Mouse (Mus musculus) brown adipose tissue, adult 24 weeks (tissue): Measurements from ENCODE around the gene Oasl2. TPM values are rescaled to one million over a fixed set of nuclear protein-coding genes. Genes with fewer than 3 reads are reported as not detected.
"Not testable (repeated sequence)": the region's sequence is repeated elsewhere in the genome, so short reads cannot be mapped to it uniquely, and the experiment has no call there.

Experiments
- H3K27ac ChIP-seq: fragments of 200-500 bp; replicated peaks from 2 replicates; pipeline ENCODE4 v1.5.1; 2012; ENCODE audit warnings: low read depth, mild to moderate bottlenecking, low read length
- H3K4me1 ChIP-seq: fragments of 200-500 bp; 2 replicates; pipeline ENCODE4 v1.6.1; 2012; ENCODE audit warnings: low read length, mixed read lengths; ENCODE audit not compliant: control insufficient read depth, insufficient read depth, insufficient read length
- H3K4me3 ChIP-seq: fragments of 200-500 bp; 2 replicates; pipeline ENCODE4 v1.5.1; 2012; ENCODE audit warnings: low read depth, mild to moderate bottlenecking, low read length, moderate library complexity; ENCODE audit not compliant: insufficient read depth
- polyA plus RNA-seq: library from polyadenylated mRNA; stranded (reverse); fragments of >200 nt; gene quantifications from 2 replicates; pipeline ENCODE4 v1.2.4, GENCODE M21; 2012; ENCODE audit not compliant: missing spikeins, insufficient read depth, insufficient read length

The Oasl2 gene
- polyA plus RNA-seq, 1 experiment: 5.9 TPM

GRCm38 (mm10) chr5:114888995-114889394 lies 7.7 kb upstream of the Oasl2 start:
- no peak overlapping the region for H3K27ac ChIP-seq
- no peak overlapping the region for H3K4me3 ChIP-seq
- H3K4me1 ChIP-seq: no peaks in the 10 kb centered on the region

- no peak overlapping the region for H3K4me3 ChIP-seq
- 0 out of 2 replicates have a peak, but pooled peaks cover 2% of the 10 kb centered on the region for H3K4me1 ChIP-seq
Observed at GRCm38 (mm10) chr5:114895542-114895941, 1.2 kb upstream of the Oasl2 start.

GRCm38 (mm10) chr5:114897374-114897793 lies 648 bp downstream of the Oasl2 start:
- Histone ChIP-seq H3K27ac (peak overlapping the region; percentile 90), H3K4me1 (0 out of 2 replicates have a peak, but pooled peaks cover 2% of the 10 kb centered on the region), H3K4me3 (peak overlapping the region; percentile 70)

More at GRCm38 (mm10) chr5:114895542-114895941, 1.2 kb upstream of the Oasl2 start:
- no peak overlapping the region for H3K27ac ChIP-seq

GRCm38 (mm10) chr5:114898857-114899256 lies 2.1 kb downstream of the Oasl2 start:
- Histone ChIP-seq H3K4me1 (0 out of 2 replicates have a peak, but pooled peaks cover 2% of the 10 kb centered on the region), H3K4me3 (peak overlapping the region; percentile 29), H3K27ac (no peak overlapping the region; the same call in 1 of the 2 replicates)

GRCm38 (mm10) chr5:114902413-114902812 lies 5.7 kb downstream of the Oasl2 start:
- H3K4me3 ChIP-seq: no peak overlapping the region
- H3K4me1 ChIP-seq: no peaks in the 10 kb centered on the region
- no peak overlapping the region for H3K27ac ChIP-seq

GRCm38 (mm10) chr5:114908598-114909305 lies 12.0 kb downstream of the Oasl2 start:
- Histone ChIP-seq H3K27ac (no peak overlapping the region), H3K4me1 (no peaks in the 10 kb centered on the region), H3K4me3 (no peak overlapping the region)

GRCm38 (mm10) chr5:114913686-114914085 lies 16.9 kb downstream of the Oasl2 start:
- H3K4me1 ChIP-seq: no peaks in the 10 kb centered on the region
- no peak overlapping the region for H3K4me3 ChIP-seq

GRCm38 (mm10) chr5:114914855-114915254 lies 18.1 kb downstream of the Oasl2 start:
- Histone ChIP-seq H3K27ac (no peak overlapping the region), H3K4me1 (no peaks in the 10 kb centered on the region), H3K4me3 (no peak overlapping the region)

More at GRCm38 (mm10) chr5:114913686-114914085, 16.9 kb downstream of the Oasl2 start:
- no peak overlapping the region for H3K27ac ChIP-seq

- Histone ChIP-seq H3K27ac (no peak overlapping the region), H3K4me1 (no peaks in the 10 kb centered on the region), H3K4me3 (no peak overlapping the region)
Observed at GRCm38 (mm10) chr5:114915854-114916253, 19.1 kb downstream of the Oasl2 start.

GRCm38 (mm10) chr5:114916777-114917176 lies 20.0 kb downstream of the Oasl2 start:
- no peak overlapping the region for H3K27ac ChIP-seq
- H3K4me1 ChIP-seq: no peaks in the 10 kb centered on the region
- H3K4me3 ChIP-seq: no peak overlapping the region

GRCm38 (mm10) chr5:114917357-114917756 lies 20.6 kb downstream of the Oasl2 start:
- not testable (repeated sequence) for H3K4me3 ChIP-seq, H3K4me1 ChIP-seq, H3K27ac ChIP-seq

- Histone ChIP-seq H3K4me1 (0 out of 2 replicates have a peak, but pooled peaks cover 2% of the 10 kb centered on the region), H3K4me3 (0 out of 2 replicates have a peak overlapping the region, but pooled peaks have one; percentile 5), H3K27ac (peak overlapping the region; percentile 17; the same call in 1 of the 2 replicates)
Observed at GRCm38 (mm10) chr5:114921551-114922365, 25.0 kb downstream of the Oasl2 start.

- H3K27ac ChIP-seq: peak overlapping the region; percentile 17; the same call in 1 of the 2 replicates
- 0 out of 2 replicates have a peak, but pooled peaks cover 2% of the 10 kb centered on the region for H3K4me1 ChIP-seq
- no peak overlapping the region for H3K4me3 ChIP-seq
Observed at GRCm38 (mm10) chr5:114922366-114922731, 25.6 kb downstream of the Oasl2 start.

GRCm38 (mm10) chr5:114922998-114923473 lies 26.3 kb downstream of the Oasl2 start, which contains the start of gene Oasl1:
TSS of gene Oasl1 (plus strand) at chr5:114923240.
- H3K27ac ChIP-seq: peak within 1 kb of the TSS; percentile 72
- H3K4me3 ChIP-seq: peak within 1 kb of the TSS; percentile 93
- H3K4me1 ChIP-seq: 0 out of 2 replicates have a peak, but pooled peaks cover 2% of the 10 kb centered on the region

GRCm38 (mm10) chr5:114926153-114926684 lies 29.5 kb downstream of the Oasl2 start:
- Histone ChIP-seq H3K4me1 (0 out of 2 replicates have a peak, but pooled peaks cover 2% of the 10 kb centered on the region), H3K27ac (no peak overlapping the region), H3K4me3 (no peak overlapping the region)
